Mouse (Mus musculus): ENCODE measurements at regions not wholly inside any gene's neighbourhood (a gene's known extent, or its start where the extent isn't known, plus 50 kb on each side); places are given as distances from the start of the nearest gene placed in this dataset.

DNA sequence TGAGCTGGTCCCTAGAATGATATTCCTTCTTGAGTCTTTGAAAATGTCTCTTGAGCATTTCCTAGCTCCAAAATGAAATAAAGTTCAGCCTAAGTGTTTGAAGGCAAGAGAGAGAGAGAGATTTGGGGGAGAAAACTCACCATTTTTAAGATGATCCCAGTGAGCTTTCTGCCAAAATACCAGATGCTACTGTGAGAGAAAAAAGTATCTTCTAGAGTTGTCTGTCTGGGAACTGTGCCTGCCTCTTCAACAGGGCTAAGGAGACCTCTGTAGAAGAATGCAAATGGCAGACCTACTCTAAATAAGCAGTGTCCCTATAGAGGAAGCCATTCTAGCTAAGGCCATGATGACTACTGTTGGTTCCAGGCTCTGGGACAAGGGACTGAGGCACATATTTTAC, 285.6 kb upstream of the Prickle1 start:
- no peak for TF ChIP-seq CTCF (IDR thresholded peaks at IDR 0.05; ENCODE audit: borderline replicate concordance, control insufficient read depth, extremely low read depth, insufficient read depth, low read length, poor library complexity)
- TF ChIP-seq POLR2A (IDR thresholded peaks at IDR 0.05; ENCODE audit: control insufficient read depth, extremely low read depth, insufficient read depth, low read length, poor library complexity), result no peak
